Mouse (Mus musculus): ENCODE measurements around the gene Dync1h1. TPM values are rescaled to one million over a fixed set of nuclear protein-coding genes. Genes with fewer than 3 reads are reported as not detected.

The Dync1h1 gene
- polyA plus RNA-seq, 1 experiment from 2014 or later: 93.6 TPM

DNA sequence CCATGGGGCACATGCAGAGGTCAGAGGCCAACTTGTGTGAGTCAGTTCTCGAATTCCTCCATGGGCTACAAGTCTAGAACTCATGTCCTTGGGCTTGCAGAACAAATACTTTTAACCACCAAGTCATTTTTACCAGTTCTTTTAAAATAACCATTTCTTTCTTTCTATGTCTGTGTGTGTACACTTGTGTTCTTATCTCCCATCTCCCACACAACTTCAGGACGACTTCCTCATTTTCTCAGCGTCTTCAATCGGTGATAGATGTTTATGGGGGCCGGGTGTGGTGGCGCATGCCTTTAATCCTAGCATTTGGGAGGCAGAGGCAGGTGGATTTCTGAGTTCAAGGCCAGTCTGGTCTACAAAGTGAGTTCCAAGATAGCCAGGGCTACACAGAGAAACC is 113.0 kb downstream of the Dync1h1 start:
- H3K36me3 ChIP-seq: no peaks in the 10 kb centered on the region
- 87% methylated on average over 6 of the region's 6 CpGs for WGBS
- no peak overlapping the region for H3K4me3 ChIP-seq (replicated peaks)
- H3K4me1 ChIP-seq (replicated peaks): no peaks in the 10 kb centered on the region
- H3K27ac ChIP-seq: no peak overlapping the region
- H3K9ac ChIP-seq (replicated peaks): no peak overlapping the region
- H3K27me3 ChIP-seq: no peaks in the 10 kb centered on the region
- H3K9me3 ChIP-seq: no peaks in the 10 kb centered on the region
- H3K4me2 ChIP-seq (replicated peaks): no peak overlapping the region
- ATAC-seq: no peak

DNA sequence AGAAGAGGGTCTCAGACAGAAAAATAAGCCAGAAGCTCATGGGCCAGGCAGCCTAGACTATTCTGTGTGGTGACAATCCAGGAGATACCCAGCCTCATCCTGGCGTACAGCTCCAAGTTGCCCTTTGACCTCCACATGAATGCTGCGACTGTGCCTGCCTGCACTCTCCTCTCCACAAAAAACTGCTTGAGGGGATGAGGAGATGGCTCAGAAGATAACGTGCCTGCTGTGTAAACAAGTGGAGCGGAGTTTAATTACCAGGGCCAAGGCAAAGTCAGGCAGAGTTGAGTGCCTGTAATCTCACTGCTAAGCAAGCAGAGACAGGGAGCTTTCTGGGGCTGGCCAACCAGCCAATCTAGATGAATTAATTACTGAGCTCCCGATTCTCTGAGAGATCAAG is 114.8 kb downstream of the Dync1h1 start:
- no peaks in the 10 kb centered on the region for H3K9me3 ChIP-seq
- no peak for ATAC-seq
- no peak overlapping the region for H3K27ac ChIP-seq
- no peak overlapping the region for H3K9ac ChIP-seq (replicated peaks)
- no peaks in the 10 kb centered on the region for H3K27me3 ChIP-seq
- no peaks in the 10 kb centered on the region for H3K36me3 ChIP-seq
- H3K4me2 ChIP-seq (replicated peaks): no peak overlapping the region
- no peak overlapping the region for H3K4me3 ChIP-seq (replicated peaks)
- WGBS: 33% methylated on average over 5 of the region's 5 CpGs
- H3K4me1 ChIP-seq (replicated peaks): no peaks in the 10 kb centered on the region

Small RNA genes within 50 kb of the gene (microRNA-seq; reads per million reads assigned to microRNA genes)
- gene Gm27299: not detected

Other genes starting within 250 kb of the Dync1h1 start
- 136 and 147 TPM in 2 replicates for gene Ppp2r5c, start 154.3 kb upstream of the Dync1h1 start, polyA plus RNA-seq (2015; fragmentation: Nextera tagmentation; extraction: Ambion mirVana)
- 0.28 and 0.39 TPM in 2 replicates for gene 1700001K19Rik, start 81.2 kb downstream of the Dync1h1 start, polyA plus RNA-seq (2015; fragmentation: Nextera tagmentation; extraction: Ambion mirVana)
- 1,494 and 1,520 TPM in 2 replicates for gene Hsp90aa1, start 101.3 kb downstream of the Dync1h1 start, polyA plus RNA-seq (2015; fragmentation: Nextera tagmentation; extraction: Ambion mirVana)
- 28.3 and 29.9 TPM in 2 replicates for gene Wdr20, start 136.5 kb downstream of the Dync1h1 start, polyA plus RNA-seq (2015; fragmentation: Nextera tagmentation; extraction: Ambion mirVana)
- gene Mok, start 239.5 kb downstream of the Dync1h1 start, polyA plus RNA-seq (2015; fragmentation: Nextera tagmentation; extraction: Ambion mirVana): 12.1 and 12.2 TPM in 2 replicates
- 3.9 and 4.3 TPM in 2 replicates for gene Zfp839, start 248.8 kb downstream of the Dync1h1 start, polyA plus RNA-seq (2015; fragmentation: Nextera tagmentation; extraction: Ambion mirVana)

Measured in midbrain, embryonic 13.5 days (tissue).